Mouse (Mus musculus): ENCODE measurements at regions not wholly inside any gene's neighbourhood (a gene's known extent, or its start where the extent isn't known, plus 50 kb on each side); places are given as distances from the start of the nearest gene placed in this dataset.
A peak's percentile ranks its signal among the peaks of the same experiment; 100 is the strongest.

GRCm38 (mm10) chr10:56587205-56587604 is 210.1 kb downstream of the Gja1 start:
- Histone ChIP-seq H3K4me1 (ENCODE audit: control insufficient read depth in 2 of 2, insufficient read depth in 2 of 2, low read length in 2 of 2, poor library complexity in 1 of 2) (no peaks in the 10 kb centered on the region), H3K9ac (ENCODE audit: insufficient read depth, low read depth, low read length, poor library complexity, severe bottlenecking) (no peak overlapping the region), H3K36me3 (ENCODE audit: control insufficient read depth, insufficient read depth, low read length, poor library complexity, severe bottlenecking) (no peaks in the 10 kb centered on the region), H3K27ac (ENCODE audit: insufficient read depth, low read depth, low read length, poor library complexity, severe bottlenecking) (no peak overlapping the region), H3K4me3 (ENCODE audit: insufficient read depth in 1 of 2, low read depth in 1 of 2, low read length in 2 of 2, poor library complexity in 1 of 2, severe bottlenecking in 1 of 2) (no peak overlapping the region), H3K9me3 (ENCODE audit: control insufficient read depth, insufficient read depth, low read depth, low read length) (no peaks in the 10 kb centered on the region)
- in situ Hi-C loops (cut with MboI; ENCODE audit: low sequenced_read_pairs in 2 of 2, unreplicated experiment in 2 of 2), result no loop called here
- no peak for DNase-seq (ENCODE audit: low read depth, low spot score)
- TF ChIP-seq ZNF384 (IDR thresholded peaks at IDR 0.05; ENCODE audit: low read depth, low read length), result no peak
- no peak for TF ChIP-seq ZC3H11A (IDR thresholded peaks at IDR 0.05; ENCODE audit: borderline replicate concordance, low read depth, low read length)
- no peak for TF ChIP-seq MAFK (IDR thresholded peaks at IDR 0.05; ENCODE audit: insufficient read depth, low read depth, low read length)
- no peak for TF ChIP-seq HCFC1 (IDR thresholded peaks at IDR 0.05; ENCODE audit: borderline replicate concordance, insufficient read depth, low read length)
- no peak for TF ChIP-seq CHD2 (IDR thresholded peaks at IDR 0.05; ENCODE audit: low read depth, low read length)

- no peaks in the 10 kb centered on the region for H3K4me1 ChIP-seq (ENCODE audit: control insufficient read depth in 2 of 2, insufficient read depth in 2 of 2, low read length in 2 of 2, poor library complexity in 1 of 2)
- no peak overlapping the region for H3K27ac ChIP-seq (ENCODE audit: insufficient read depth, low read depth, low read length, poor library complexity, severe bottlenecking)
- H3K4me3 ChIP-seq (ENCODE audit: insufficient read depth in 1 of 2, low read depth in 1 of 2, low read length in 2 of 2, poor library complexity in 1 of 2, severe bottlenecking in 1 of 2), result no peak overlapping the region
- H3K9me3 ChIP-seq (ENCODE audit: control insufficient read depth, insufficient read depth, low read depth, low read length), result no peaks in the 10 kb centered on the region
- no peak overlapping the region for H3K9ac ChIP-seq (ENCODE audit: insufficient read depth, low read depth, low read length, poor library complexity, severe bottlenecking)
- no peaks in the 10 kb centered on the region for H3K36me3 ChIP-seq (ENCODE audit: control insufficient read depth, insufficient read depth, low read length, poor library complexity, severe bottlenecking)
- in situ Hi-C loops (cut with MboI; ENCODE audit: low sequenced_read_pairs in 2 of 2, unreplicated experiment in 2 of 2), result no loop called here
- DNase-seq (ENCODE audit: low read depth, low spot score), result no peak
- no peak for TF ChIP-seq MAFK (IDR thresholded peaks at IDR 0.05; ENCODE audit: insufficient read depth, low read depth, low read length)
- no peak for TF ChIP-seq ZC3H11A (IDR thresholded peaks at IDR 0.05; ENCODE audit: borderline replicate concordance, low read depth, low read length)
- no peak for TF ChIP-seq HCFC1 (IDR thresholded peaks at IDR 0.05; ENCODE audit: borderline replicate concordance, insufficient read depth, low read length)
- no peak for TF ChIP-seq ZNF384 (IDR thresholded peaks at IDR 0.05; ENCODE audit: low read depth, low read length)
- TF ChIP-seq CHD2 (IDR thresholded peaks at IDR 0.05; ENCODE audit: low read depth, low read length), result no peak
Measured at GRCm38 (mm10) chr10:56597382-56597781, 220.3 kb downstream of the Gja1 start.

- H3K4me1 ChIP-seq (ENCODE audit: control insufficient read depth in 2 of 2, insufficient read depth in 2 of 2, low read length in 2 of 2, poor library complexity in 1 of 2), result no peaks in the 10 kb centered on the region
- H3K27ac ChIP-seq (ENCODE audit: insufficient read depth, low read depth, low read length, poor library complexity, severe bottlenecking), result no peak overlapping the region
- no peaks in the 10 kb centered on the region for H3K9me3 ChIP-seq (ENCODE audit: control insufficient read depth, insufficient read depth, low read depth, low read length)
- H3K4me3 ChIP-seq (ENCODE audit: insufficient read depth in 1 of 2, low read depth in 1 of 2, low read length in 2 of 2, poor library complexity in 1 of 2, severe bottlenecking in 1 of 2), result no peak overlapping the region
- no peaks in the 10 kb centered on the region for H3K36me3 ChIP-seq (ENCODE audit: control insufficient read depth, insufficient read depth, low read length, poor library complexity, severe bottlenecking)
- in situ Hi-C loops (cut with MboI; ENCODE audit: low sequenced_read_pairs in 2 of 2, unreplicated experiment in 2 of 2), result no loop called here
- TF ChIP-seq MAFK (IDR thresholded peaks at IDR 0.05; ENCODE audit: insufficient read depth, low read depth, low read length) (no peak), CHD2 (IDR thresholded peaks at IDR 0.05; ENCODE audit: low read depth, low read length) (no peak)
- no peak overlapping the region for H3K9ac ChIP-seq (ENCODE audit: insufficient read depth, low read depth, low read length, poor library complexity, severe bottlenecking)
- no peak for DNase-seq (ENCODE audit: low read depth, low spot score)
Measured at GRCm38 (mm10) chr10:56598191-56598590, 221.1 kb downstream of the Gja1 start.

DNA sequence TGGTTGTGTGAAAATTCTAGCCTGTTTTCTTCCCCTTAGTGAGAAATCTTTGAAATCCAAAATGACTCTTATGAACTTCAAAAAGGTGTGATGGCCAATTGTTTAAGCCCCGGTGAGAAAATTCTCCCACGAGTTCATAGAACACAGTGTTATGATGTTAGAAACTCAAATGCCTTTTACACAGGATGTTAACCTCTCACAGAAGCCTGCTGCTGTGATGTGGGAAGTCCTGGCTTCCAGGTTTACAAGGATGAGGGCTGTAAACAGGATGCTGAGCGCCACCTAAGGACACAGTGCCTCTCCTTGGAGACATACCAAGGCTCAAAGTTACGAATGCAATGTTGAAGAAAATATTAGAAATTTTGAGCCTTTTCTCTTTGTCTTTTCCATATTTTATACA is 222.8 kb downstream of the Gja1 start:
- Histone ChIP-seq H3K36me3 (ENCODE audit: control insufficient read depth, insufficient read depth, low read length, poor library complexity, severe bottlenecking) (no peaks in the 10 kb centered on the region), H3K4me3 (ENCODE audit: insufficient read depth in 1 of 2, low read depth in 1 of 2, low read length in 2 of 2, poor library complexity in 1 of 2, severe bottlenecking in 1 of 2) (no peak overlapping the region), H3K27ac (ENCODE audit: insufficient read depth, low read depth, low read length, poor library complexity, severe bottlenecking) (no peak overlapping the region), H3K4me1 (ENCODE audit: control insufficient read depth in 2 of 2, insufficient read depth in 2 of 2, low read length in 2 of 2, poor library complexity in 1 of 2) (no peaks in the 10 kb centered on the region), H3K9ac (ENCODE audit: insufficient read depth, low read depth, low read length, poor library complexity, severe bottlenecking) (no peak overlapping the region), H3K9me3 (ENCODE audit: control insufficient read depth, insufficient read depth, low read depth, low read length) (no peaks in the 10 kb centered on the region)
- no peak for DNase-seq (ENCODE audit: low read depth, low spot score)
- TF ChIP-seq ZC3H11A (IDR thresholded peaks at IDR 0.05; ENCODE audit: borderline replicate concordance, low read depth, low read length), result no peak
- TF ChIP-seq ZNF384 (IDR thresholded peaks at IDR 0.05; ENCODE audit: low read depth, low read length), result no peak
- TF ChIP-seq HCFC1 (IDR thresholded peaks at IDR 0.05; ENCODE audit: borderline replicate concordance, insufficient read depth, low read length), result no peak
- no peak for TF ChIP-seq MAFK (IDR thresholded peaks at IDR 0.05; ENCODE audit: insufficient read depth, low read depth, low read length)
- TF ChIP-seq CHD2 (IDR thresholded peaks at IDR 0.05; ENCODE audit: low read depth, low read length), result no peak
- in situ Hi-C loops (cut with MboI; ENCODE audit: low sequenced_read_pairs in 2 of 2, unreplicated experiment in 2 of 2), result no loop called here

DNA sequence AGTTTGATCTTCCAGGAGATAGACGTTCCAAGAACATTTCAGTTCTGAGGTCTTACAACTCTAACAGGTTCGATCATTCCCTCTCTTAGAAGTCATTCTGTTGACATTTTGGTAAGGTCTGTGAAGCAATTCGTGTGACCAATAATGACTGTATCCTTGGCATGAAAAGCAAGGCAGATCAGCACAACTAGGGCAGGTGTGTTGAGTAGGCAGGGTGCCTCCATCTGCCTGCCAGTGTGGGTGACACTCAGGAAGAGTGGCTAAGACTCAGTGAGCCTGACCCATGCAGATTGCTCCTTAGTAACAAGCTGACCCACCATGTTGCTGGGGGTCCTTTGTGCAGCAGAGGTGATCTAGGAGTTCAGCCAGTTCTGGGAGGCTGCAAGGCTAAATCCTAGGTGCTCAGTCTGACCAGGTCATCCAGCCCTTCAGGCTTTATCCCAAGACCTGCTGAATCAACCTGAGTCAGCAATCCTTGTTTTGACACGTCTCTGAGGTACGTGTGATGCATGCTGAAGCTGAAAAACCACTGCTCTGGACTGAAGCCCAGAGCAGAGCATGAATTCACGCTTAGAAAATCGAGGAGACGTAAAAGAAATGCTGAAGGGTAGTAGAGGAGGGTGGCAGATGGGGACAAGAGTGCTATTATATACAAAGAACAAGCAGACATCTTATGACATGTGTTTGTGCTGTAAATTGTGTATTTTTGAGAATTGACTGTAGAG is 234.6 kb downstream of the Gja1 start:
- in situ Hi-C loops (cut with MboI; ENCODE audit: low sequenced_read_pairs in 2 of 2, unreplicated experiment in 2 of 2), result no loop called here
- no peak for DNase-seq (ENCODE audit: low read depth, low spot score)

More for the DNA sequence above, 234.6 kb downstream of the Gja1 start:
- Histone ChIP-seq H3K36me3 (ENCODE audit: control insufficient read depth, insufficient read depth, low read length, poor library complexity, severe bottlenecking) (no peaks in the 10 kb centered on the region), H3K4me3 (ENCODE audit: insufficient read depth in 1 of 2, low read depth in 1 of 2, low read length in 2 of 2, poor library complexity in 1 of 2, severe bottlenecking in 1 of 2) (no peak overlapping the region), H3K9ac (ENCODE audit: insufficient read depth, low read depth, low read length, poor library complexity, severe bottlenecking) (no peak overlapping the region), H3K4me1 (ENCODE audit: control insufficient read depth in 2 of 2, insufficient read depth in 2 of 2, low read length in 2 of 2, poor library complexity in 1 of 2) (no peaks in the 10 kb centered on the region), H3K9me3 (ENCODE audit: control insufficient read depth, insufficient read depth, low read depth, low read length) (no peaks in the 10 kb centered on the region), H3K27ac (ENCODE audit: insufficient read depth, low read depth, low read length, poor library complexity, severe bottlenecking) (no peak overlapping the region)
- TF ChIP-seq ZC3H11A (IDR thresholded peaks at IDR 0.05; ENCODE audit: borderline replicate concordance, low read depth, low read length), result no peak
- TF ChIP-seq MAFK (IDR thresholded peaks at IDR 0.05; ENCODE audit: insufficient read depth, low read depth, low read length), result peak; percentile 26; the same call in 1 of the 2 replicates
